Mouse (Mus musculus): ENCODE results near the gene Gm4763. TPM values are rescaled to one million over a fixed set of nuclear protein-coding genes. Genes with fewer than 3 reads are reported as not detected.

Gm4763 gene
- total RNA-seq (2023) = 5.8 and 13.4 TPM in 2 replicates

DNA sequence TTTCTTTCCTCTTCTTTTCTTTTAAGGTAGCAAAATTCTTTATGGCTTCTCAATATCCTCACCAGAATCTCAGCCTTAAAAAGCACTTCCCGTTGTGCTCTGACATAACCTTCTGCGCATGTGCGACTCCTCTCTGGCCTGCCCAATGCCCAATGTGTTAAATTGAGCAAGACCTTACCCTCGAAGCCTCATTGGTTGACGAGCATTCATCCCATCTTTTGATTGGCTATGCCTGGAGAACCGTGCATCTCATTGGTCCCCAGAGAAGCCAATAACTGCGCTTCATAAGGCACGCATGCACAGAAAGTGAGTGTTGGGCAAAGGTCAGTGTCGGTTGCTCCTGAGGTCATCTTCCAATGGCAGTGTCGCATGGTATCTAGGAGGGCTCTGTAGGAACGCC, at the start of gene Gm4763:
Gene Gm4763 (minus strand): TSS at position 101 of the 400 bp plus-strand sequence.

DNA sequence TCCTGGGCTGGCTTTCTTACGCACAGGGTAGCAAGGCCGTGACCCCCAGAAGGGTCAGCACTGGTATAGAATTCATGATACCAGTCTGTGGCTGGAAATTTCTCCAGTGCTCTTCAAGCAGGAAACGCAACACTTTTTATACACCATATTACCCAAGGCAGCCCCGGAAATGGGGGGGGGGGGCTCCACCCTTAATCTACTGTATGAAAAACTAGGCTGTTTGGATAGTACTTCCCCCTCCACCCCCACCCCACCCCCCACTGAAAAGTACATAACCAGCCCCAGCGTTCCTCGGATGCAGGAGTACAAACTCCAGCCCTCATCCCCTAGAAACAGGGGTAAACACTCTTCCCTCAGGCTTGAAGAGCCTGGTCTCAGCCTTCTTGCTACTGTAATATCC, 33.5 kb upstream of the Gm4763 start, which contains the start of gene Cd177:
Gene Cd177 (minus strand): TSS at position 101 of the 400 bp plus-strand sequence.

DNA sequence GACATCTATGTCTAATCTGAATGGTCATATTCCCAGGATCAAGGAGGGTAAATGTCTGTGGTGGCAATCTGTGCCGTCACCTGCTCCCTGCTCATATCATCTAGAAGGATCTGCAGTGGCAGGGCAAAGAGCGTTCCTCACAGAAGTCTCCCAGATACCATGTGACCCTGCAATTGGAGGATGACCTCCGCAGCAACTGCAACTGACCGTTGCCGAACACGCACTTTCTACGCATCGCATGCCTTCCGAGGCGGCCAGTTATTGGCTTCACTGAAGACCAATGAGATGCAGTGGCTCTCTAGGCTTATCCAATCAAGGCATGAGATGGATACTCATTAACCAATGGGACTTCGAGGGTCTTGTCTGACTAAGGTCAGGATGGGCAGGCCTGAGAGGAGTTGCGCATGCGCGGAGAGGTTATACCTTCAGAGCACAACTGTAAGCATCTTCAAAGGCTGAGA, 17.8 kb downstream of the Gm4763 start, which contains the start of gene BC049730:
Gene BC049730 (plus strand): TSS at position 411 of the 461 bp plus-strand sequence.

DNA sequence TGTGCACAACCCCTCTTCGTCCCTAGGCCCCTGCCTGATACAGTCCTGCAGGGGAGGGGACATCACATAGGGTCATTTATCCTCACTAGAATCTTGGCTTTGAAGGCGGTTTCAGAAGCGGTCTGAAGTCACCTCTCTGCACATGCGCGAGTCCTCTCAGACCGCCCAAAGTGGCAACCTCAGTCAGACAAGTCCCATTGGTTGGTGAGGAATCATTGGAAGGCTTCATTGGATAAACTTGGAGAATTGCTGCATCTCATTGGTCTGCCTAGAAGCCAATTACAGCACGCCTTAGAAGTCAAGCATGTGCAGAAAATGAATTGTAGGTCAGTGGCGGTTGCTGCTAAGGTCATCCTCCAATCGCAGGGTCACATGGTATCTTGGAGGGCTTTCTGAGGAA, 50.1 kb downstream of the Gm4763 start, which contains the start of gene Tex101:
Gene Tex101 (minus strand): TSS at position 101 of the 400 bp plus-strand sequence.

Other genes starting within 250 kb of the Gm4763 start
- gene Cadm4, start 244.9 kb downstream of the Gm4763 start, total RNA-seq (2023) = 0.29 TPM in 1 of 2 replicates, not detected in the other
- 0.41 TPM in 1 of 2 replicates, not detected in the other for gene Zfp428, start 219.9 kb downstream of the Gm4763 start, total RNA-seq (2023)
- gene AC161166.1, start 214.5 kb downstream of the Gm4763 start, total RNA-seq (2023) = not detected in 2 replicates
- 4.4 and 6.3 TPM in 2 replicates for gene Irgq, start 196.2 kb downstream of the Gm4763 start, total RNA-seq (2023)
- not detected in 2 replicates for gene Pinlyp, start 180.8 kb downstream of the Gm4763 start, total RNA-seq (2023)
- gene Xrcc1, start 180.6 kb downstream of the Gm4763 start, total RNA-seq (2023) = 29.1 and 35.1 TPM in 2 replicates
- gene Ethe1, start 139.4 kb downstream of the Gm4763 start, total RNA-seq (2023) = 57.3 and 69.3 TPM in 2 replicates
- gene Zfp575, start 139.3 kb downstream of the Gm4763 start, total RNA-seq (2023) = 0.14 and 0.22 TPM in 2 replicates
- 5.0 and 6.5 TPM in 2 replicates for gene Phldb3, start 116.1 kb downstream of the Gm4763 start, total RNA-seq (2023)
- not detected in 2 replicates for gene Lypd3, start 90.4 kb downstream of the Gm4763 start, total RNA-seq (2023)
- gene Tex101, start 50.2 kb downstream of the Gm4763 start, total RNA-seq (2023) = not detected in 2 replicates
- gene BC049730, start 17.7 kb downstream of the Gm4763 start, total RNA-seq (2023) = 1.6 and 2.2 TPM in 2 replicates
- gene Cd177, start 33.4 kb upstream of the Gm4763 start, total RNA-seq (2023) = 1,275 and 1,351 TPM in 2 replicates
- gene Ceacam10, start 50.3 kb upstream of the Gm4763 start, total RNA-seq (2023) = 69.9 and 84.9 TPM in 2 replicates
- 2.0 and 3.2 TPM in 2 replicates for gene Gm9844, start 135.3 kb upstream of the Gm4763 start, total RNA-seq (2023)
- not detected in 2 replicates for gene Lypd4, start 143.0 kb upstream of the Gm4763 start, total RNA-seq (2023)
- gene Dmrtc2, start 143.1 kb upstream of the Gm4763 start, total RNA-seq (2023) = not detected in 2 replicates
- gene Rps19, start 157.5 kb upstream of the Gm4763 start, total RNA-seq (2023) = 415 and 552 TPM in 2 replicates
- gene Cd79a, start 170.5 kb upstream of the Gm4763 start, total RNA-seq (2023) = 2.2 and 8.9 TPM in 2 replicates
- gene Arhgef1, start 176.0 kb upstream of the Gm4763 start, total RNA-seq (2023) = 564 and 862 TPM in 2 replicates
- not detected in 2 replicates for gene Gm4881, start 217.6 kb upstream of the Gm4763 start, total RNA-seq (2023)
- gene Rabac1, start 245.8 kb upstream of the Gm4763 start, total RNA-seq (2023) = 138 and 148 TPM in 2 replicates

Data from neutrophil, adult 65 days (primary cell).